Mouse (Mus musculus) lung, adult 2 months (tissue): ENCODE data around the gene Tnip2.

Source experiments
- CTCF ChIP-seq: fragments of 200-500 bp; IDR thresholded peaks from 2 replicates; pipeline ENCODE4 v1.5.1; 2011; ENCODE audit warnings: mild to moderate bottlenecking, low read length, control low read depth; ENCODE audit not compliant: insufficient read depth
- POLR2A ChIP-seq: fragments of 200-500 bp; IDR thresholded peaks from 2 replicates; pipeline ENCODE4 v1.6.1; 2011; ENCODE audit warnings: low read depth, mild to moderate bottlenecking, control low read depth, low read length, borderline replicate concordance; ENCODE audit errors: extremely low read depth

GRCm38 (mm10) chr5:34514218-34514566 is 401 bp upstream of the Tnip2 start:
- TF ChIP-seq POLR2A, result no peak
- TF ChIP-seq CTCF, result no peak
